Mouse (Mus musculus) frontal cortex, adult (tissue): ENCODE measurements around the gene Pkn1.

Source experiments
- ATAC-seq: cut with Nextera tagmentation; 2 replicates; pipeline ENCODE4 v1.9.2; 2017; ENCODE audit warnings: mild to moderate bottlenecking, moderate library complexity, mixed read lengths; ENCODE audit not compliant: low TSS enrichment

Gene Pkn1

DNA sequence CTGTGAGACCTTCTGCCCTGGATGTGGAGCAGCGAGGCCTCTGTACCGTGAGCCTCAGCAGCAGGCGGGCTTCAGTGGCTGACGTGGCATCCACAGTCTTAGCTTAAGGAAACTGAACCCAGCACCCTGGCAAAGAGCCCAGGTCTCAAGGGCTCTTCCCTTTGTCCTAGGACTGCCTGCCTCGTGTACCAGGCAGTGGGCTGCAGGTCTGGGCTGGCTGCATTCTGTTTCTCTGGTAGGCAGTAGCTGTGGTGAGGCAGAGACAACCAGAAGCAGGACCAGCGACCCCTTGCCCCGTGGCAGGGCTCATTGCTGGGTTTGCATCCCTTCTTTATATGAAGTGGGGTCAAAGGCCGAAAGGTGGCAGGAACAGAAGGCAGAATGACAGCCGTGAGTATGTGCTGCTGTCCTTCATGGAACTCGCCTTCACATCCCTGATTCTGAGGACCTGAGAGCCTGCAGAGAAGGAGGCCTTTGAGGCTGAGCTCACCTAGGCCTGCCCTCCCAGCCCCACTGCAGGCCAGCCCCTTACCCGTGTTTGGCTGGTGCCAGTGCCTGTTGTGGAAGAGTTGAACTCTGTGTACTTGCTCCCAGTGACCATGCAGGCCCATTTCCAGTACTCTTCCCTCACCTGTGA is 24.6 kb upstream of the Pkn1 start:
- ATAC-seq = no peak

DNA sequence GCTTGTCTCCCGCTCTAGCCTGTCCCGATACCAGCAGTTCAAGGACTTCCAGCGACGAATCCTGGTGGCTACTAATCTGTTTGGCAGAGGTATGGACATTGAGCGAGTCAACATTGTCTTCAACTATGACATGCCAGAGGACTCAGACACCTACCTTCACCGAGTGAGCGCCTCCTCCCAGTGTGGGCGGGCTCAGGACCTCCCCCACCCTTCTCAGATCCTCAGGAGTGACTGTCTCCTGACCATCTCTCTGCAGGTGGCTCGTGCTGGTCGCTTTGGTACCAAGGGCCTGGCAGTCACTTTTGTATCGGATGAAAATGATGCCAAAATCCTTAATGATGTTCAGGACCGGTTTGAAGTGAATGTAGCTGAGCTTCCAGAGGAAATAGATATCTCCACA is 23.7 kb upstream of the Pkn1 start:
- ATAC-seq = no peak

DNA sequence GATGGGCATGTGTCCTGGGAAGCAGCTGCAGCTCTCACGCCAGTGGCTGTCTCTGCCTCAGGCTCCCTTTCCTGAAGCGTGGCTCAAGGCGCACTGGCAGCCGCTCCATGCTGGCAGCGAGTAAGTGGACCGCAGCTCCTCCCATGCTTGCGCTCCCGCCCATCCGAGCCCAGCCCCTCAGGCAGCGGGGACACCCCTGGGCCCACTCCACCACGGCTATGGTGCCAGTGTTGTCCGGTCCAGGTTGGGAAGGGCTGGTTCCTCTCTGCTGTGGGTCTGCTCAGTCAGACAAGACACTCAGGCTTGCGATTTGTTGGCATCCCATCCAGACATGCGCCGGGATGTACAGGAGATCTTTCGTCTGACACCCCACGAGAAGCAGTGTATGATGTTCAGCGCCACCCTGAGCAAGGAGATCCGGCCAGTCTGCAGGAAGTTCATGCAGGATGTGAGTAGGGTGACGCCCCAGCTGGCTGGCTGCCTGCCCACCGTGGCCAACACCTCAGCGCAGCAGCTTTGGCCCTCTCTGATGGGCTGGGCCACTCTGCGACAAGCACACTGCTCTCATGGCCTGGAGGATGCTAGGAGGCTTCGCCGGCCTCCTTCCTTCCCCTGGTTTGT is 22.5 kb upstream of the Pkn1 start:
- ATAC-seq = no peak

DNA sequence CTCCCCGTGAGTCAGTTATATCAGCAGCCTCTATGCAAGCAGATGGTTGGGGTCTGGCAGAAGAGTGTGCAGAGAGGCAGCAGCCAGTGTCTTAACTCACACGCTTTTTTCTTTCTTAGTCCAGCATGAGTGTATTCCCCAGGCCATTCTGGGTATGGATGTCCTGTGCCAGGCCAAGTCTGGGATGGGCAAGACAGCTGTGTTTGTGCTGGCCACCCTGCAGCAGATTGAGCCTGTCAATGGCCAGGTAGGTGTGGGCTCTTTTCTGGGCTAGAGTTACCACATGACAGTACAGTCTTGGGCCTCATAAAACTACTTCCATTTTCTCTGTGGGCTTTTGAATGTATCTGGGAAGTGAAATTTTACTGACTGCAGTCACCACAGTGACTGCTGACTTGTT is 20.7 kb upstream of the Pkn1 start:
- no peak for ATAC-seq

DNA sequence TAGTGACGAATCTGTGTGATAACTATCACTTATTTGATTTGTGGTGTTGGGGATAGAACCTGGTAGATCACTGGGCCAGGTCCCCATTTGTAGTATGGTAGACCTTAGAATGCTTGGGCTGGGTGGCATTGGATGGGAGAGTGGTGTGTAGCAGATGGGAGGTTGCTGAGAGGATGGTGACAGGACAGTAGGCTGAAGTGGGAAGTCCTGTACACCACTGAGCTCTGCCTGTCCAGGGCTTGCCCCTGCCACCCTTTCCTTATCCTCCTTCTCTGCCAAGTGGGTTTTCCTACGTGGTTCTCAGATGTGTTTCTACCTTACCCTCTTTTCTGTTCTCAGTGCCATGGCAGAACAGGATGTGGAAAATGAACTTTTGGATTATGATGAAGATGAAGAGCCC is 20.1 kb upstream of the Pkn1 start:
- ATAC-seq = no peak

DNA sequence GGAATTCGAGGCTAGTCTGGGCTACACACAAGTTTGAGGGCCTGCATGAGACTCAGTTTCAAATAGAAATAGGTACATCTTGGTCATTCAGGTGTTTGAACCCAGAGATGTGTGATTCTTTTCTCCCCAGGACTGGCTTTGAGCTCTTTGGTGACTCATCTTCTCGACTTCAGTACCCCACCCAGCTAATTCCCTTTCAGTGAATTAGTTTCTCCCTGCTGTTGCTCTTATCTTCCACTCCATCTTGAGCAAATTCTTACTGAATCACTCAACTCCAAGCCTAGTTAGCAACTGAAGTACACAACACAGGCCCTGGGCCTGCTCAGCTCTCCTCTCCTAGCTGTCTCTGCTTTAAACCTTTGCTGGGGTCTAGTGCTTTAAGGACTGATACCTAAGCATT is 17.6 kb upstream of the Pkn1 start:
- no peak for ATAC-seq

DNA sequence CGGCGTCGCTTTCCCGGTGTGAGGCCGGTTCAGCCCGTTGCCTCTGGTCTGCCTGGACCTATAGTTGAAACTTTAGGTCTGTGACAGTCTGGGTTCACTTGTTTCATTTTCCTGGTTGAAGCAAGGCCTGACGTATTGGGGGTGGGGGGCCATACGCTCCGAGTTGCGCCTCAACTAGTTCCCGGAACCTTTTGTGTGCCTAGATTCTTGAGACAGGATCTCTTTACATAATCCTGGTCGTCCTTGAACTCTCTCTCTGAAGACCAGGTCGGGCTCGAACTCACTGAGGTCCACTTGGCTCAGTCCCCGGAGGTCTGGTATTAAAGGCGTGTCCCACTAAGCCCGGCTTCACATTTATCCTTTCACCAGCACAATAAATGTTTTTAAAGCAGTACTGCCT is 16.8 kb upstream of the Pkn1 start:
- ATAC-seq = no peak

DNA sequence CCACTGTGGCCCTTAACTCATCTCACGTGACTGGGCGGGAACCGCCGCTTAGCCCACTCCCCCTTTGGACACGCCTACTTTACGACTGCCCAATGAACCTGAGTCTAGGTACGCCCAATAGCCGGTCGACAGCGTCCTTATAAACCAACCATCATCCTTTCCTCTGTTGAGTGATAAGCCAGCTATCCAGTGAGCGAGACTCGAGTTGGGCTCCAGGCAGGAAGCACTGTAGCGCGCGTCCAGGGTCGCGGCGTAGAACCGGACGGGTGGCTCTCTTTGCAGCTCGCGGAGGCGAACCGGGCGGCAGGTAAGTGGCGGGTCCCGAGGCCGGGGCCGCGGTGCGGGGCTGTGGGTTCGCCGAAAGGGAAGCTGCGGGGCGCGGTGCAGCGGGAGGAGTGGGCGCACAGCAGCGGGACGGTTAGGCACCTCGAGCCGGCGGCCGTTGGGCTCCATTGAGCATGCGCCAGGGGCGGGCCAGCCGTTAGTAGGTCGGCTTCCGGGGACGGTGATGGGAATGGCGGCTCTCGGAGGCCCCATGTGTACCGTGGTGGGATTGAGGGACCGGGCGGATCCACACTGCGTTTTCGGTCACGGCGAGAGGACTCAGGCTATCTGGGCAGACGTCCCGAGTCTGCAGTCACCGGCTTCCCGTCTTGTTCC is 16.2 kb upstream of the Pkn1 start, which contains the start of gene Ddx39:
Ddx39 (plus strand) TSS at position 147 of the 660 bp plus-strand sequence.
- peak; percentile 100 for ATAC-seq

DNA sequence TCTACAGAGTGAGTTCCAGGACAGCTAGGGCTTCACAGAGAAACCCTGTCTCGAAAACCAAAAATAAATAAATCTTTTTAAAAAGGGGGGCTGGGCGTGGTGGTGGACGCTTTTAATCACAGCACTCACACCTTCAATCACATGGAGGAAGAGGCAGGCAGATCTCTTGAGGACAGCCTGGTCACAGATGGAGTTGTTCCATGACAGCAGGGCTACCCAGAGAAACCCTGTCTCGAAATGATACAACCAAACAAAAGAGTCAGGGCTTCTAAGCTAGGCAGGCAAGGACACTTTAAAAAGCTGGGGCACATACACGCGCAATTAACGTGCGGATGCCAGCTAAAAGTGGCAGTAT is 15.7 kb upstream of the Pkn1 start:
- no peak for ATAC-seq

DNA sequence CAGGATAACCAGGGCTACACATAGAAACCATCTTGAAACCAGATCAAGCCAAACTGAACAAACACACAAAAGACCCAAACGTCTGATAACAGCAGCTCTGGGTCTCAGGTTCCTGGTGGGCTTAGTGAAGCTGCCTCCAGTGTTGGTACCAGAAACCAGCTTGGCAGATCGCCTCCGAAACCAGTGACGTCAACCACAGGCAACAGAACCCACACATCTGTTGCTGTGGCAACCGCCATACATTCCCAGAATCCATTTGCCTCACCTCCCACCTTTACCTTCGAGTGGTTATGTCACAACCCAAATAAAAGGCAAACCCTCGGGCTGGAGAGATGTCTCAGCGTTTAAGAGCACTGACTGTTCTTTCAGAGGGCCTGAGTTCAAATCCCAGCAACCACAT is 8.6 kb upstream of the Pkn1 start:
- ATAC-seq = no peak

DNA sequence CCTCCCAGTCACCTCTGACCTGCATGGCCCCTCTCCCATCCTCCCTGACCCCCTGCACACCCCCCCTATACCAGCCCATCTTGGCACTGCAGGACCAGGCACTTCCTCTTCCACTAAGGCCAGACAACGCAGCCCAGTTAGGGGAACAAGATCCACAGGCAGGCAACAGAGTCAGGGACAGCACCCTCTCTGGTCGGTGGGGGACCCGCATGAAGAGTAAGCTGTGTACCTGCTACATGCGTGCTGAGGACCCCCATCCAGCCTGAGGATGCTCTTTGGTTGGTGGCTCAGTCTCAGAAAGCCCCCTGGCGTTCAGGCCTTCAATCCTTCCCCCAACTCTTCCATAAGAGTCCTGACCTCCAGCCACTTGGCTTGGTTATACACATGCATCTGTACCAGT is 7.4 kb upstream of the Pkn1 start:
- no peak for ATAC-seq

DNA sequence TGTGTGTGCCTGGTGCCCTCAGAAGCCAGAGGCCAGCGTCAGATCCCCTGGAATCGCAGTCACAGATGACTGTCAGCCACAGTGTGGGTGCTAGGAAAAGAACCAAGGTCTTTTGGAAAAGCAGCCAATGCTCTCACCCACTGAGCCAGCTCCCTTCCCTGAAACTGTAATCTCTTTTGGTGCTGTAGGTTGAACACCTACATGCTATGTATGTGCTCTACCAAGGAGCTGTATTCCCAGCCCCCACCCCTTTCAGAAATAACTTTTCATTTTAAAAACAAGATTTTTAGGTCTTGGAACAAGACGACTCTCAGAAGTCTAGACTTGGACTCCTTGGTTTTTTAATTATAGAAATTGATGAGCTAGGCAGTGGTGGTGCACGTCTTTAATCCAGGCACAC is 4.4 kb upstream of the Pkn1 start:
- ATAC-seq = peak; percentile 74

DNA sequence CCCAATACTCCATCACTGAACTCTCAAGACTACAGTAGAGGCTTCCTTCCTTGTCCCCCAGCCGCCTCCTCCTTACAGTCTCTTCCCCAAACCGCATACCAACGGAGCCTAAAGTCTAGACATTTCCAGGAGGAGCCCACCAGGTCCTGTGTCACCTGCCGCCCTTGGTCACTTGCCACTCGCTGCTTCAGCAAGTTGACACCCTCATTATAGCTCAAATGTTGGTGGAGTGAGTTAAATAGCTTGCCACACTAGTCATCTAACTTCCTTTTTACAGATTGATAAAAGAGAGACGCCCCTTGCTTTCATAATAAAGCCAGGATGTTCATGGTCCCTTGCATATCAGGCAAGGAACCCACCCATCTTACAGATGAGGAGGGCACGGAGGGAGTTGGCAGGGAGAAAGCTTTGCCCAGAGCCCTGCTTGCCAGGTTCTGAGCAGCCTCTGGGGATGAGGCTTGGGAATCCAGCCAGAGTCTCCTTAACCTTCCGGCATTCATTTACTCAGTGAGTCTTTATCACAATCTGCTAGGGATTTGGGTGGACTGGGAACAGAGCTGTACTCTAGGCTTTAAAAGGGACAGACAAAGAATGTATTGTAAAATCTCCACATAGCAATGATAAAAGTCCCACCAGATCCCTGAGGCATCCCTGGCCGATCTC is 1.6 kb upstream of the Pkn1 start:
- no peak for ATAC-seq

DNA sequence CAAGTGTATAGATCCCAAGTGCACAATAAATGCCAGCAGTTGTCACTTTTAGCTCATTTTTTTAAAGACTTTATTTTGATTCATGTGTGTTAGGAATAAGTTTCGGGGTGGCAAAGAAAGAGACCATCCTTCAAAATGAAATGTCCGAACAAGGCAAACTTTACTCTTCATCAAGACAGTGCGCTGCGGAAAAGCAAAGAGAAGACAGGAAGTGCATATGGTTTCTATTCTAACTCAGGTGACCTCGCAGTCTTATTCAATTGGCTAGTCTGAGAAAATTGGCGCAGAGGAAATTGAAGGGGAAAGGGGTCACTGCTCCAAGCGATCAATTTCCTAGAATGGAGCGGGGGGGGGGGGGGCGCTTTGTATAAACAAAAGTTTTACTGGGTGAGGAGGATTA is 587 bp upstream of the Pkn1 start:
- ATAC-seq = no peak

DNA sequence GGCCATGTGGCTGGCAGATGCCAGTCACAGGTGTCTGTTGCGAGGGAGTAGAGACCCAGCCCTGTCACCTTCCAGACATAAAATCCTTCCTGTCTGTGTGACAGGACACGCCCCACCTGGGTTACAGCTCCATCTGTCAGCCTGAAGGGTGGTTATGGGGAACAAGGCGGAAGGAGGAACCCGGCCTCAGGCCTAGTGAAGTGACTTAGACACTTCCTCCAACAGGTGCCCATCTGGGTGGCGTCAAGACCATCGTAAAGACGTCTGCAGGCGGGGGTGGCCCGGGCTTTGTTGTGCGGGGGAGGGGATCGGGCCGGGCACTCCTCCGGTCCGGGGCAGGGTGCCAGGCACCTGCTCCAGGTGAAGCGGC is 703 bp downstream of the Pkn1 start:
- peak; percentile 20; the same call in 1 of the 2 replicates for ATAC-seq

DNA sequence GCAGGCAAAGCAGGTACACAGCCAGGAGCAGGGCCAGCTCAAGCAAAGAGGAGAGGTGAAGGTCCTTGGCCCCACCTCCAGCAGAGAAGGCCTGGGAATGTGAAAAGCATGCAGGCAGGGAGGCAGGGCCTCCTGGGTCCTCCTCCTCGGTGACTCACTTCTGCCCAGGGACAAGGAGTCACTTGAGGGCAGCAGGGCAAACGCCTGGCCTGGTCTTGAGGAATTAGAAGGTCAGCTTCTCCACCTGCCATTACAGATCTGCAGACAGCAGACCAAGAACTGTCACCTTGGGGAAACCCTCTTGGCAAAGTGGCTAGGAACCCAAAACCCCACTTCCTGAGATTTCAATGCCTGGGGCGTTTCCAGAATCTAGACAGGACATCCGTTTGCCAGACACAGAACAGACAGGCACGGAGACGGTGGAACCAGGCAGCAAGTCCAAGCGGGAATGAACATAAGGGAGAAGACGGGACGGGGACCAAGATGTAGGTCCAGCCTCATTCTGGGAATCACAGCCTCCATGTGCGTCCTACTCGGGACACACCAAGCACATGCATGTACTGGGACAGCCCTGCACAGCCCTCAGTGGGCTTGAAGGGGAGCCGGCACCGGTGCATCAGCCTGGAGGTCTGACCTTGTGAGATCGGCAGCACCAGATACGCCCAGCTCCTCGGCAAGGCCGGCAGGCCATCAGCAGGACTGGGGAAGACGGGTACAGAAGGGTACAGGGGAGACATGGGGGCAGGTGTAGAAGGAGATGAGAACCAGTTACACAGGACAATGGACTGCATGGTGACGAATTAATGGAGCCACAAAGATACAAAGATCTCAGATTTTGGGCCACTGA is 1.4 kb downstream of the Pkn1 start:
- ATAC-seq = no peak

DNA sequence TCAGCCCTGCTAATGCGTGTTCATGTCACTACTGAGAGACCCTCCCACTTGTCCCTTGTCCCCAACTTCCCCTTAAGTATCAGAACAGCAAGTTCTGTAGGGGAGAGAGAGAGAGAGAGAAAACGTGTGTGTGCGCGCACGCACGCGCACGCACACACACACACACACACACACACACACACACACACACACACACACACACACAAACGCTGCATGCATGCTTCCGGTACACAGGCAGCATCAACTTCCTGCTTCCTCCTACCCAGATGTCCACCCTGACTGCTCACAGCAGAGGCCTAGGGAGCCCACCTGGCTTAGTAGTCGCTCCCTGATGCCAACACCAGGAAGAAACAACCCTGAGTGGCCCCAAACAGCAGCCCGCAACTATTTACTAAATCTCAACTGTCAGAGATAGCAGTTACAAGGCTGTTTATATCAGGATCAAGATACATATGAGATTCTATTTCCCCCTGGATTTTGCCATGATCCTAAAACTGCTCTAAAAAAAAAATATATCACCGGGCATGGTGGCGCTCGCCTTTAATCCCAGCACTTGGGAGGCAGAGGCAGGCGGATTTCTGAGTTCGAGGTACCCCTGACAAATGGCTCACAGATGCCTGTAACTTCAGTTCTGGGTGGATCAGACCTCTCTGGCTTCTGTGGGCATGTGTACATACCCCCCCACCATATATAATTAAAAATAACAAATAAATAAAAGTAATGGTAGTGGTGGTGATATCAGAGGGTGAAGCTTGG is 3.5 kb downstream of the Pkn1 start:
- ATAC-seq = no peak

DNA sequence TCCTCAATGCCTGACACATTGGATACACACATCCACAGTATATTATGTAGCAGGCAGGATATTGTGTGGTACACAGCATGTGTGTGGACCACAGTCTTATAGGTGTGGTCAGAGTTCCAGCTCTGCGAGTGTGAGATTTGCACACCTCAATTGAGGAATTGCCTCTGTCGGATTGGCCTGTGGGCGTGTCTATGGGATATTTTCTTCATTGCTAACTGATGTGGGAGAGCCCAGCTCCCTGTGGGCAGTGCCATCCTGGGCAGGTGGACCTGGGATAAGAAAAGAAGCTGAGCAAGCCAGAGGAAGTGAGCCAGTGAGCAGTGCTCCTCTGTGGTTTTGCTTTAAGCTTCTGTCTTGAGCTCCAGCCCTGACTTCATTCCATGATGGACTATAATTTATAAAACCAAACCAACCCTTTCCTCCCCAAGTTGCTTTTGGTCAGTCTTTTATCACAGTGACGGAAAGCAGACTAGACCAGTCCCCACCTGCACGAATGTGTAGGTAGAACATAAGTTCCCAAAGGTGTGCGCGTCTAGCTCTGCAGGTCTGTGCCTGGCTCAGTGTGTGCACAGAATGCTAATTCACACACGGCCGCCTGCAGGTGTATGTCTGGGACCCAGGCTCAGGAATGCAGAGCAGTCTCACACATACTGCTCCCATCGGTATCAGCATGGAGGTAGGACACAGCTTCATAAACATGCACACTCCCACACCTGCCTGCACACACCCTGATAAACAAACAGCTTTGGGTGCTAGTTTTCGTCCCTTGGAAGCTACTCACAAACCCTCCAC is 4.4 kb downstream of the Pkn1 start:
- peak; percentile 31 for ATAC-seq

DNA sequence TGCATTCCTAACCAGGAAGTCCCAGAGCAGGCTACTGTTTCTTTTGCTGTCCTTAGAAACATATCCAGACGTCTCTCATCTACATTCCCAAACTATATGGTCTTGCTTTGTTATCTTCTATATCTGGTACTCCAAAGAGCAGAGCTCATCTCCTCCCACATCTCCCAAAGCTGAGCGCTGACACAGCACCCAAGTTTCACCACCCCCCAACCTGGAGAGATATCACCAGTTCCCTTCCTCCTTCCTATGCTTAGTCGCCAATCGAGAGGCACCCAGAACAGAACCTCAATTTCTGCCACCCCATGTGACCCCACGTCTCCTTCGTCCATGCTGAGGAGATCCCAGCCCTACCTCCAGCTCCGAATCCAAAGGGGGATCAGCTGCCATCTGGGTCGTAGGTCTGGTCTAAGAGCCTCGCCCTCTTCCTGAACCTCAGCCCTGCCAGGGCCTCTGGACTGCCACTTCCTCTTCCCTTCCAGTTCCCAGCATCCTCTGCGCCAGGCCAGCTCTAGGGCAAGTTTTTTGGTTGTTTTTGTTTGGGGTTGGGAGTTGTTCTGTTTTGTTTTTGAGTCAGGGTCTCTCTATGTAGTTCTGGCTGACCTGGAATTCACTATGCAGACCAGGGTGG is 5.3 kb downstream of the Pkn1 start:
- peak; percentile 66 for ATAC-seq

DNA sequence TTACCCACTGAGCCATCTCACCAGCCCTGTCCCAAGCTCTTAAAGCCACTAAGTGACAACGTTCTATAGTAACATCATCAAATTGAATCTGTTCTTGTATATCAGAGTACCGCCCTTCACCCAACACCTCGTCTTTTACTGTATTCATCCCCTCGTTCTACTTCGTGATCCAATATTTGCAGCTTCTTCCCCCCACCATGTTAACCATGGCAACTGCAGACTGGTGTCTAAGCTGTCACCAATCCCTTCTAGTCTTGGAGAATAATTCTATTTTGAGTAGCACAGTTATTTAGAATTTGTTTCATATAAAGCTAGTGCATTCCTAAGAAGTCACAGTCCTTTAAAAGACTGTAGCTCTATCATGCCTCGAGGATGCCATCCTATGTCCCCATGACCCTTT is 9.7 kb downstream of the Pkn1 start:
- 0 out of 2 replicates have a peak, but pooled peaks have one; percentile 16 for ATAC-seq
